Mouse (Mus musculus): ENCODE measurements around the gene Gucy2g.
"Not testable (repeated sequence)": the region's sequence is repeated elsewhere in the genome, so short reads cannot be mapped to it uniquely, and the experiment has no call there.

The Gucy2g gene

DNA sequence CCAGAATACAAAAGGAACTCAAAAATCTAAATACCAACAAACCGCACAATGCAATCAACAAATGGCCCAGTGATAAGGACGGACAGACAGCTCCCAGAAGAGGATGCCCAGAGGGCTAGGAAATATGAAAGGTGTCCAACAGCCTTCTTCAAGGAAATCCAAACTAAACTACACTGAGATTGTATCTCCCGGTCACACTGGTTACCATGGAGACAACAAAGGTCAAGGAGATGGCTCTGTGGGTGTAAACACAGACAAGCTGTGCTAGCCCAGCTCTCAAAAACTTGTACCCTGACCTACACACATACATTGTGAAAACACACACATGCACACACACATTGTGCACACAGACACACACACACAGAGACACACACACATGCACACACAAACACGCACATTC lies 78.8 kb downstream of the Gucy2g start:
- no peak for DNase-seq (ENCODE audit: low spot score)

DNA sequence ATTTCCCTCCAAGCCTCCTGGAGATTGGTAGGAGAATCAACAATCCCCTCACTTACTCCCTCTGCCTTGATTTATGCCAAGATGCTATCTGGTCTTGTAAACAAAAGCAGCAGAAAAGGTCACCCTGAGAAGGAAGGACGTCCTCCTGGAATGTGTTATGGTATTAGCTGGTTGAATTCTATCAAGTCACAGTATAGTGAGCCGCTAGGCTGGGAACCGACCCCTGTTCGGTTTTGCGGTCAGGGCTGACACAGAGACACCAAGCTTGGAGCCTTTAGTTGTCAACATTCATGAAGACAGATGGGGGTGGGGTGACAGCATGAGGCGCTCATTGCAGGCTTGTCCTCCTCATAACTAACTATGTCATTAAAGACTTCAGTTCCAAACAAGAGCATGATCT lies 81.2 kb downstream of the Gucy2g start:
- DNase-seq (ENCODE audit: low spot score): no peak

GRCm38 (mm10) chr19:55158606-55159005 lies 82.4 kb downstream of the Gucy2g start:
- no peak for DNase-seq (ENCODE audit: low spot score)

DNA sequence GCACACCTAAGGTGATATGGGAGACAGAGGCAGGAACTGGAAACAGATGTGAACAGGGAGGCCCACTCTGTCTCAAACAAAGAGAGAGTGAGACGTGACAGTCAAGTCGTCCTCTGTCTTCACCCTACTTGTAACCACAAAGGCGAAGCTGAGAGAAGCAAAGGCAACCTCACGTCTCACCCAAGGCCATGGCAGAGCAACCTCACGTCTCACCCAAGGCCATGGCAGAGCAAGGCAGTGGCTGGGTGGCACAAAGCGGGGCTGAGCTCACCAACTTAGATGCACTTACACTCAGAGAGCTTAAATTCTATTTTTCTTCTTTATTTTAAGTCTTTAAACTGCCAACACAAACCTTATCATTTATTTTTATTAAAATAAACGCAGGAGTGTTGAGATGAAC lies 84.0 kb downstream of the Gucy2g start:
- no peak for DNase-seq (ENCODE audit: low spot score)

GRCm38 (mm10) chr19:55152983-55153382 lies 88.1 kb downstream of the Gucy2g start:
- DNase-seq (ENCODE audit: low spot score): no peak

DNA sequence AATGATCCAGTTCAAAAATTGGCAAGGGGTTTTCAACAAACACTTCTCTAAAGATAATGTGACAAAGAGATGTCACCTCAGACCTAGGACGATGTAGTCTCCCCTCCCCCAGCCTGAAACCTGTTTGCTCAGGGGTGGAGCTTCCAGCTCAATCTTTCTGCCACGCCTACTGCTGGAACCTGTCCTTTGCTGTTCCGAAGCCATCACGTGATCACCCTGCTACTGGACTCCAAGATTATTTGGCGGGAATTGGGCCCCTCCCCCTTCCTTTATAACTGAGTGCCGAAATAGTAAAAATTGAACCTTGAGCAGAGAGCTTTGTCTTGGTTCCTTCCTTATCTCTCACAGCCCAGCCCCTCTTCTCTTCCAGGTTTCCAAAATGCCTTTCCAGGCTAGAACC lies 88.8 kb downstream of the Gucy2g start:
- DNase-seq (ENCODE audit: low spot score): not testable (repeated sequence)

DNA sequence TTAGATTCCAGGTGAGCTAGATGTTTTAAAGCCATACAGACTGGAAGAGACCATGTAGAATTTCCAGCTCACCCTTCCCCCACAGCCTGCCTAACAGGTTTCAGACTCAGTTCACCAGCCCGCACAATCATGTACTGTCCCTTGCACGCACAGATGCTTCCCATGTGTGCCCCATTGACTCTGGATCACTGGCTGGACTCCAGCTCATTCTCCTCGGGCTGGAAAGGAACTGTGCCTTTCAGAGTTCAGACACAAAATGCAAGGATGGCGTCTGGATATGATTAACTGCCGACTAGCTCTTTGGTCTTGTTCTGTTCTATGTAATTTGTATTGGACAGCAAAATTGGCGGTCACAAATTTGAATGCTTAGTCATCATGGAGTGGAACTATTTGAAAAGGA lies 91.4 kb downstream of the Gucy2g start:
- no peak for DNase-seq (ENCODE audit: low spot score)

DNA sequence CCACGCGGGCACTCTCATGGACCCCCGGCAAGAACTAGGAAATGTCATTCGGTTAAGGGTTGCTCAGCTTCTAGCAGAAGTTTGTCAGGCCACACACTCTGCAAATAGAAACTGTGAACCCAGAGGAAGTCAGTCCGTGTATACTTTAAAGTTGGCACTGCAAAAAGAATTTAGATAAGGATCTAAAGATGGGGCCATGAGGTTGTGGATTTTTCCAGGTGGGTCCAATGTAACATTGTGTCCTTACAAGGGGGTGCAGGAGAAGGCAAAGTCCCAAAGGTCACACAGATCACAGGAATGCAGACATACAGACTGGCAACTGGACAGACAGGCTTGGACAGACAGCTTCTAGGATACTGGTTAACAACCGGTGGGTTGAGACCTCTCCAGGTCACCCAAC lies 92.9 kb downstream of the Gucy2g start:
- DNase-seq (ENCODE audit: low spot score): no peak

All from T-cell, adult 2 months (primary cell).